Mouse (Mus musculus): ENCODE data around the gene Ndel1.

- TF ChIP-seq CTCF (IDR thresholded peaks at IDR 0.05; ENCODE audit: low read depth, low read length) (no peak), POLR2A (IDR thresholded peaks at IDR 0.05; ENCODE audit: extremely low read depth, insufficient read depth, low read length) (no peak)
These were observed 38.1 kb downstream of the Ndel1 start for GRCm38 (mm10) chr11:68833593-68833992.
